Mouse (Mus musculus) heart, postnatal 25 days (tissue): ENCODE measurements around the gene Mpped1. TPM values are rescaled to one million over a fixed set of nuclear protein-coding genes. Genes with fewer than 3 reads are reported as not detected.

Experiments used
- DNase-seq: peaks from one replicate; pipeline ENCODE4 v3.0.0; 2022; ENCODE audit warnings: low spot score
- intact Hi-C: fragments of 180-260 bp; cut with DNase I; formaldehyde crosslinking; loops from one replicate; pipeline ENCODE4 v1.15.1; 2025
- total RNA-seq, 2 experiments: library from RNA; stranded (reverse); gene quantifications; 2 replicates each; pipeline ENCODE4 v1.2.3; 2021

Gene Mpped1
- not detected for total RNA-seq

GRCm38 (mm10) chr15:83779387-83779786, at the start of gene Mpped1:
Gene Mpped1, plus strand, starts transcription at chr15:83779467.
- DNase-seq: no peak
- intact Hi-C loops: no loop called here

GRCm38 (mm10) chr15:83740676-83741422, 38.4 kb upstream of the Mpped1 start:
- DNase-seq: no peak
- intact Hi-C loops: no loop called here

- intact Hi-C loops: no loop called here
- DNase-seq: no peak
Measured at GRCm38 (mm10) chr15:83742018-83742417, 37.2 kb upstream of the Mpped1 start.

GRCm38 (mm10) chr15:83746311-83746710, 33.0 kb upstream of the Mpped1 start:
- intact Hi-C loops: no loop called here
- DNase-seq: no peak

GRCm38 (mm10) chr15:83748986-83749385, 30.3 kb upstream of the Mpped1 start:
- intact Hi-C loops: no loop called here

GRCm38 (mm10) chr15:83749436-83749835, 29.8 kb upstream of the Mpped1 start:
- intact Hi-C loops: no loop called here
- DNase-seq: no peak

More at GRCm38 (mm10) chr15:83748986-83749385, 30.3 kb upstream of the Mpped1 start:
- no peak for DNase-seq

- no peak for DNase-seq
- intact Hi-C loops: loop anchor here (2.0 kb wide), 1 partner anchor 30 kb away; no protein-coding TSS in a partner anchor
Measured at GRCm38 (mm10) chr15:83756742-83757141, 22.5 kb upstream of the Mpped1 start.

- intact Hi-C loops: loop anchor here (1.0 kb wide), 2 partner anchors 95 to 125 kb away; no protein-coding TSS in a partner anchor
- no peak for DNase-seq
Measured at GRCm38 (mm10) chr15:83758958-83759357, 20.3 kb upstream of the Mpped1 start.

GRCm38 (mm10) chr15:83760683-83761082, 18.6 kb upstream of the Mpped1 start:
- intact Hi-C loops: loop anchor here (2.0 kb wide), 1 partner anchor 294 kb away; no protein-coding TSS in a partner anchor
- no peak for DNase-seq

GRCm38 (mm10) chr15:83761512-83761911, 17.8 kb upstream of the Mpped1 start:
- intact Hi-C loops: loop anchor here (2.0 kb wide), 1 partner anchor 293 kb away; no protein-coding TSS in a partner anchor
- no peak for DNase-seq

GRCm38 (mm10) chr15:83765388-83766029, 13.8 kb upstream of the Mpped1 start:
- no peak for DNase-seq
- intact Hi-C loops: no loop called here

- DNase-seq: no peak
- intact Hi-C loops: no loop called here
Measured at GRCm38 (mm10) chr15:83771346-83772053, 7.8 kb upstream of the Mpped1 start.

GRCm38 (mm10) chr15:83772460-83772859, 6.8 kb upstream of the Mpped1 start:
- intact Hi-C loops: no loop called here
- peak; percentile 8 for DNase-seq

GRCm38 (mm10) chr15:83772953-83773352, 6.3 kb upstream of the Mpped1 start:
- no peak for DNase-seq
- intact Hi-C loops: no loop called here

GRCm38 (mm10) chr15:83774922-83775321, 4.3 kb upstream of the Mpped1 start:
- intact Hi-C loops: no loop called here
- DNase-seq: no peak

- intact Hi-C loops: no loop called here
- no peak for DNase-seq
Measured at GRCm38 (mm10) chr15:83776265-83777000, 2.8 kb upstream of the Mpped1 start.

GRCm38 (mm10) chr15:83777476-83777875, 1.8 kb upstream of the Mpped1 start:
- intact Hi-C loops: no loop called here
- DNase-seq: no peak

- intact Hi-C loops: no loop called here
Measured at GRCm38 (mm10) chr15:83779855-83780740, 831 bp downstream of the Mpped1 start.

GRCm38 (mm10) chr15:83781304-83781703, 2.0 kb downstream of the Mpped1 start:
- intact Hi-C loops: no loop called here
- no peak for DNase-seq

More at GRCm38 (mm10) chr15:83779855-83780740, 831 bp downstream of the Mpped1 start:
- no peak for DNase-seq
